Mouse (Mus musculus) lung, adult 2 months (tissue): Measurements from ENCODE around the gene St7.

ENCODE experiments used
- CTCF ChIP-seq: fragments of 200-500 bp; IDR thresholded peaks from 2 replicates; pipeline ENCODE4 v1.5.1; 2011; ENCODE audit warnings: mild to moderate bottlenecking, low read length, control low read depth; ENCODE audit not compliant: insufficient read depth
- POLR2A ChIP-seq: fragments of 200-500 bp; IDR thresholded peaks from 2 replicates; pipeline ENCODE4 v1.6.1; 2011; ENCODE audit warnings: low read depth, mild to moderate bottlenecking, control low read depth, low read length, borderline replicate concordance; ENCODE audit errors: extremely low read depth

DNA sequence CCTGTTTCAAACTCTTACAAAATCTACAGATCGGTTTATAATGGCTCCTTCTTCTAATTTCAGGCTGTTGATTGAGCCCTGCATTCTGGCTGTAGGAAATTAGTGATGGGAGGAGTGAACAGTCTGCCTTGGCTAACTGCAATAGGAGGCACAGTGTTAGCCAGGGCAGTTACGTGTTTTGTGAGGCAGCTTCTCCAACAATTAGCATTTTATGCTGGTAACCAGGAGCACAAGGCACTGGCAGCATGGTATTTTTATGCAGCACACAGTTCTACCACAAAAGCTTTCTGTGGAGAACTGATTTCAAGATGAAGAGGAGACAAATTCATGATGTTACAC lies 71.9 kb downstream of the St7 start:
- TF ChIP-seq CTCF (no peak), POLR2A (no peak)
